Mouse (Mus musculus) cerebellum, adult 8-10 months (tissue): ENCODE results near the gene Vmn2r24.
"Not testable (repeated sequence)": the region's sequence is repeated elsewhere in the genome, so short reads cannot be mapped to it uniquely, and the experiment has no call there.

Experiments used
- DNase-seq: peaks from one replicate; pipeline ENCODE4 v3.0.0; 2022

Gene Vmn2r24

DNA sequence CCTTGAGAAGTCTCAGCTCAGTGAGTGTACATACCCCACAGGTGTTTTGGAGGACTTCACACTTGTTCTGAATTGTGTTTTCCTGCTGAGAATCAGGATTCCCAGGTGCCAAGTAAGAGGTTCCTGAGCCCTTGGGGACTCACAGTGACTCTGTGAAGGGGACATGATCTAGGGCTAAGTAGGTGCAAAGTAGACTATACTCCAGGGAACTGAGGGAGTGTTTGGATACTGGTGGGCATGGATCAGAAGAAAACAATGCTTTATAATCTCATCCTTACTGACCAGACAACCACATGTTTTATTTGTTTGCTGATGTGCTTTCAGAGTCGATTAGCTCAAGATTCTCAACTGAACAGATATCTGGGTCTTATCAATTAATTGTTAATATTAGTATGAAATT, at the start of gene Vmn2r24:
TSS of gene Vmn2r24 (plus strand) at position 301 of the 400 bp plus-strand sequence.
- DNase-seq = no peak

DNA sequence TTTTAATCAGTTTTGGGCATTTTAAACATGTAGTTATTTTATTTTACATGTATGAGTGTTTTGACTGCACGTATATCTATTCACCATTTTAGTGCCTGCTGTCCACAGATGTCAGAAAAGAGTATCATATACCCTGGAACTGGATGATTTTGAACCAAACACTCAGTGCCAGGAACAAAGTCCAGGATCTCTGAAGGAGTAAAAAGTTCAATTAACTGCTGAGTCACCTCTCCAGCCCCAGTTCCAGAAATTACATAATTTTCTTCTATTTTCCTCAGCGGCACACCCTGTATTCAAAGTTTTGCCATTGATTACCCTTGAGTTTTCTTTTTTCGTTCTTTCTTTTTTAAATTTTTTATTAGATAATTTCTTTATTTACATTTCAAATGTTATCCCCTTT, 8.6 kb upstream of the Vmn2r24 start:
- DNase-seq = no peak

DNA sequence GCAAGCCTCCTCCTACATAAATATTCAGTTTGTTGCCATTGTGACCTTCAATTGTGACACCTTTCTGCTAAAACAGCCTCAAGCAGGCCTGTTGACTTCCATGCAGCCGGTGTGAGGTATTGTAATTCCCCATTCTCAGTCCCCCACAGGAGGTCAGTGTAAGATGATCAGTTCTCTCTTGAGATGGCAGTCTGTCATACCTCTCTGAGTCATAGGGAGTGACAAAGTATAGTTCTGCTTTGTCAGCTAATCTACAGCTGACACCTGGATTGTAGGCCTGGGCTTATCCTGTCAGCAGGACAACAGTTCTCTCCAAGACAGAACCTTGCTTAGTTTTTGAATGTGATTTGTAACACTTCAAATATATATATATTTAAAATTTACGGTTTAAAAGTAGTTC, 6.2 kb downstream of the Vmn2r24 start:
- DNase-seq = no peak

DNA sequence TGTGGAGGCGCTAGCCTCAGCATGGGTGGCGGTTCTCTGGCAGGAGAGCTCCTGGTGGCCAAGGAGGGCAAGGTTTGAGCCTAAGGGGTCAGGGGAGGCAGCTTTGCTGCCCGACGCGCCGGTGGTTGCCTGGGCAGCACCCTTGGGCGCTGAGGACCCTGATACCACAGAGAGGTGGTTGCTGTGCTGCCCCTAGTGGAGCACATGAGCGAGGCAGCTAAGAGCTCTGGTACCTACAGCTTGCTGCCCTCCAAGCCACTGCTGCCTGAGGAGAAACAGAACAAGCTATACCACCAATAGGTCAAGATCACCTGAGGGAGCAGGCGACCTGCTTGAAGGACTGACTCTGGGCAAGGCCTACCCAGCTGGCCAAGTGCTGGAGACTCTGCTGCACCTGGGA, 15.1 kb downstream of the Vmn2r24 start:
- DNase-seq = no peak

DNA sequence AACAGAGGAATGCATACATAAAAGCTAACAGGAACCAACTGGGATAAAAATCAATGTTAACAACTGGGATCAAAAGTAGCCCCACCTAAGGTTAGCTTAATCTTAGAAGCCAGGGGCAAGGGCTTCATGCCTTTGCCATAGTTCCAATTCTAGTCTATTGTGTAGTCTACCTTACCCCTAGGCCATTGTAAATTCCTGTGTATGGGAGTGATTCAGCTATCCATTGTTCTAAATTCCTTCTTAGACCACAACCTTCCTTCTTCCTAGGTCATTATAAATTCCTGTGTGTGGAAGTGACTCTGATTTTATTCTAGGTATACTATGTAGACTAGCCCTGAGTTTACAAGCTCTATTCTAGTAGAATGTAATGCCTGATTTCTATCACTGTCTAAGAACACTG, 31.6 kb downstream of the Vmn2r24 start:
- DNase-seq = not testable (repeated sequence)

DNA sequence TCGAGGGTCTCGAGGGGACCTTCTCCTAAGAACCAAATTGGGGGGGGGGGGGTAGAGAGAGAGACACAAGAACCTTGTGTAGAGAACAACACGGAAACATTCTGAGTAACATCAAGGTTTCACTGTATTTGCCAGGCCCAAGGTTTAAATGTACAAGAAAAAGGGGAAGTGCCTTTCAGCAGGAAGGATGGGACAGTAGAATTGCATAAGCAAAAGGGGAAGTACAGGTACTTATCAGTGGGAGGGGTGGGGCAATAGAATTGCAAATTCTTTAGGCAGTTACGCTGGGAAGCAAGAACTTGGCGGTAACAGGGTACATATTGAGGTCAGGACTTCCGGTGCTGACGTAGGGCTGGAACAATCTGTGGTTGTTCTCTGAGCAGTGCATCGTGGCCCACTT, 41.3 kb downstream of the Vmn2r24 start:
- DNase-seq = no peak

DNA sequence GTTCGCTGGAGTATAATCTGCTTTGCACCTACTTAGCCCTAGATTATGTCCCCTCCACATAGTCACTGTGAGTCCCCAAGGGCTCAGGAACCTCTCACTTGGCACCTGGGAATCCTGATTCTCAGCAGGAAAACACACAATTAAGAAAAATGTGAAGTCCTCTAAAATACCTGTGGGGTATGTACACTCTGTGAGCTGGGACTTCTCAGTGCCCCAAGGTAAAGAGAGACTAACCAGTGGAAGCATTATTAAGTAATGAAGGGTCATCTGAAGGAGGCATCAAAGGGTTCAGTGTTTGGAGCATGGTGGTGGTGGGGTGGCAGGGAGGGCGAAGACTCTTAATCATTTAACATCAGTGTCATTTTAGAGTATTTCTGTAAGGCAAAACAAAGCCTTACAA, 74.7 kb downstream of the Vmn2r24 start, which contains the start of gene Vmn2r25:
TSS of gene Vmn2r25 (minus strand) at position 101 of the 400 bp plus-strand sequence.
- not testable (repeated sequence) for DNase-seq
